Mouse (Mus musculus) MEL (cell line): ENCODE measurements around the gene Pmpcb. TPM values are rescaled to one million over a fixed set of nuclear protein-coding genes. Genes with fewer than 3 reads are reported as not detected.
"Not testable (repeated sequence)": the region's sequence is repeated elsewhere in the genome, so short reads cannot be mapped to it uniquely, and the experiment has no call there.

Experiments
- DNase-seq: peaks from one replicate; pipeline ENCODE4 v3.0.0; 2011; ENCODE audit warnings: low read depth, low spot score
- H3K27ac ChIP-seq: 2 replicates; pipeline ENCODE4 v1.5.1; 2012; ENCODE audit warnings: low read depth, mild to moderate bottlenecking, control low read depth, low read length, moderate library complexity; ENCODE audit not compliant: control insufficient read depth
- H3K27me3 ChIP-seq, 2 experiments: fragments of 150-350 bp in 1 of 2; sonication (generic) in 1 of 2; 2 replicates each; pipeline ENCODE4 v1.6.1; 2012; ENCODE audit warnings: low read length in 2 of 2, mild to moderate bottlenecking in 2 of 2, improper control_type of control experiment in 1 of 2, moderate library complexity in 1 of 2; ENCODE audit not compliant: insufficient read depth in 2 of 2, control insufficient read depth in 1 of 2
- H3K36me3 ChIP-seq, 2 experiments: 2 replicates each; pipeline ENCODE4 v1.6.1; 2012 to 2014; ENCODE audit warnings: low read length in 2 of 2, improper control_type of control experiment in 1 of 2, inconsistent platforms in 1 of 2, mild to moderate bottlenecking in 1 of 2; ENCODE audit not compliant: insufficient read depth in 2 of 2, control insufficient read depth in 1 of 2
- H3K4me1 ChIP-seq, 2 experiments: fragments of 150-350 bp in 1 of 2; sonication (generic) in 1 of 2; 2 replicates each; pipeline ENCODE4 v1.6.1; 2012; ENCODE audit warnings: low read length in 2 of 2, improper control_type of control experiment in 1 of 2, mild to moderate bottlenecking in 1 of 2; ENCODE audit not compliant: insufficient read depth in 2 of 2, control insufficient read depth in 1 of 2
- H3K4me3 ChIP-seq, 2 experiments: fragments of 150-350 bp in 1 of 2; sonication (generic) in 1 of 2; 2 replicates each; pipeline ENCODE4 v1.5.1; 2012; ENCODE audit warnings: low read depth in 2 of 2, low read length in 2 of 2, mild to moderate bottlenecking in 2 of 2, moderate library complexity in 2 of 2, control low read depth in 1 of 2, improper control_type of control experiment in 1 of 2; ENCODE audit not compliant: control insufficient read depth in 1 of 2, insufficient read depth in 1 of 2
- H3K79me2 ChIP-seq: 2 replicates; pipeline ENCODE4 v1.6.1; 2012; ENCODE audit warnings: mild to moderate bottlenecking, low read length, moderate library complexity; ENCODE audit not compliant: control insufficient read depth, poor library complexity, insufficient read depth
- H3K9ac ChIP-seq: 2 replicates; pipeline ENCODE4 v1.6.1; 2012; ENCODE audit warnings: low read depth, mild to moderate bottlenecking, control low read depth, low read length, moderate library complexity; ENCODE audit not compliant: control insufficient read depth, poor library complexity, severe bottlenecking
- H3K9me3 ChIP-seq: fragments of 150-350 bp; sonication (generic); replicated peaks from 2 replicates; pipeline ENCODE4 v1.6.1; 2012; ENCODE audit warnings: mild to moderate bottlenecking, low read length, improper control_type of control experiment, moderate library complexity; ENCODE audit not compliant: insufficient read depth
- EP300 ChIP-seq, 2 experiments: IDR thresholded peaks; 2 replicates each; pipeline ENCODE4 v1.6.1; 2011; ENCODE audit warnings: improper control_type of control experiment in 2 of 2, low read length in 2 of 2, low read depth in 1 of 2, mild to moderate bottlenecking in 1 of 2
- GATA1 ChIP-seq: IDR thresholded peaks from 2 replicates; pipeline ENCODE4 v1.6.1; 2011; ENCODE audit warnings: low read depth, low read length, improper control_type of control experiment
- HCFC1 ChIP-seq: IDR thresholded peaks from 2 replicates; pipeline ENCODE4 v1.6.1; 2012; ENCODE audit warnings: low read depth, mild to moderate bottlenecking, inconsistent platforms, low read length, improper control_type of control experiment, moderate library complexity
- KAT2A ChIP-seq: conservative IDR thresholded peaks from 2 replicates; pipeline ENCODE4 v1.6.1; 2012; ENCODE audit warnings: low read depth, low read length, improper control_type of control experiment, inconsistent platforms
- MYC ChIP-seq: IDR thresholded peaks from 2 replicates; pipeline ENCODE4 v1.6.1; 2011; ENCODE audit warnings: low read depth, mild to moderate bottlenecking, low read length, improper control_type of control experiment, moderate library complexity
- TCF12 ChIP-seq: IDR thresholded peaks from 2 replicates; pipeline ENCODE4 v1.6.1; 2014; ENCODE audit warnings: low read depth, mild to moderate bottlenecking, inconsistent platforms, low read length, improper control_type of control experiment, moderate library complexity
- USF2 ChIP-seq, 2 experiments: IDR thresholded peaks; 2 replicates each; pipeline ENCODE4 v1.6.1; 2011 to 2012; ENCODE audit warnings: improper control_type of control experiment in 2 of 2, low read length in 2 of 2, borderline replicate concordance in 1 of 2, inconsistent platforms in 1 of 2, low read depth in 1 of 2, mild to moderate bottlenecking in 1 of 2; ENCODE audit not compliant: insufficient read depth in 1 of 2
- ZC3H11A ChIP-seq: IDR thresholded peaks from 2 replicates; pipeline ENCODE4 v1.6.1; 2012; ENCODE audit warnings: low read depth, mild to moderate bottlenecking, inconsistent platforms, low read length, improper control_type of control experiment
- ZNF384 ChIP-seq: IDR thresholded peaks from 2 replicates; pipeline ENCODE4 v1.6.1; 2012; ENCODE audit warnings: low read depth, mild to moderate bottlenecking, inconsistent platforms, low read length, improper control_type of control experiment
- polyA plus RNA-seq, 2 experiments: library from polyadenylated mRNA; stranded (reverse) in 1 of 2; unstranded in 1 of 2; fragments of >175 nt in 1 of 2; fragments of >200 nt in 1 of 2; gene quantifications; 2 replicates each; pipeline versions ENCODE4 v1.2.1 to v1.2.4; 2012; ENCODE audit warnings: low replicate concordance in 2 of 2, low read depth in 1 of 2; ENCODE audit not compliant: insufficient read length in 2 of 2, insufficient read depth in 1 of 2, missing spikeins in 1 of 2
- total RNA-seq: library from RNA; depleted of rRNA; stranded (reverse); fragments of 300-350 nt; gene quantifications from 2 replicates; pipeline ENCODE4 v1.2.3, GENCODE M21; 2012

Pmpcb gene
- total and polyA plus RNA-seq, 3 experiments = 162 to 265 (median 172) TPM

- no peaks in the 10 kb centered on the region for H3K27me3 ChIP-seq
- H3K9me3 ChIP-seq = no peaks in the 10 kb centered on the region
- peaks cover 0 to 23% of the 10 kb centered on the region in 2 experiments; a peak in 2 of 4 replicates for H3K36me3 ChIP-seq
- peak; percentile 51 for DNase-seq
- H3K4me3 ChIP-seq = no peak overlapping the region; a peak in 1 of 4 replicates
- peaks cover 11 to 13% of the 10 kb centered on the region in 2 experiments; a peak in 3 of 4 replicates for H3K4me1 ChIP-seq
- H3K27ac ChIP-seq = peak overlapping the region; percentile 7; the same call in 1 of the 2 replicates
- peaks cover 3% of the 10 kb centered on the region; the same call in 1 of the 2 replicates for H3K79me2 ChIP-seq
- TF ChIP-seq EP300 (IDR thresholded peaks at IDR 0.05; ENCODE audit: low read depth in 1 of 2, low read length in 2 of 2) (peak; percentile 54; a peak in 3 of 4 replicates), GATA1 (peak; percentile 84), ZNF384 (peak; percentile 27; the same call in 1 of the 2 replicates), KAT2A (no peak)
- no peak overlapping the region for H3K9ac ChIP-seq
These were observed 33.2 kb upstream of the Pmpcb start for GRCm38 (mm10) chr5:21703708-21704107.

GRCm38 (mm10) chr5:21706546-21706945, 30.4 kb upstream of the Pmpcb start:
- H3K27ac ChIP-seq = no peak overlapping the region
- H3K9ac ChIP-seq = no peak overlapping the region
- peaks cover 0 to 20% of the 10 kb centered on the region in 2 experiments; a peak in 2 of 4 replicates for H3K36me3 ChIP-seq
- no peak overlapping the region for H3K4me3 ChIP-seq
- H3K79me2 ChIP-seq = peaks cover 2% of the 10 kb centered on the region; the same call in 1 of the 2 replicates
- TF ChIP-seq USF2 (IDR thresholded peaks at IDR 0.05; ENCODE audit: borderline replicate concordance in 1 of 2, insufficient read depth in 1 of 2, low read depth in 1 of 2, low read length in 2 of 2) (no peak), GATA1 (no peak), MYC (no peak), ZC3H11A (no peak), HCFC1 (no peak), TCF12 (no peak)
- TF ChIP-seq, all 39 proteins: peak for 0
- Histone ChIP-seq H3K9me3 (no peaks in the 10 kb centered on the region), H3K27me3 (no peaks in the 10 kb centered on the region), H3K4me1 (peaks cover 9 to 10% of the 10 kb centered on the region in 2 experiments)
- no peak for DNase-seq

- not testable (repeated sequence) for H3K27me3 ChIP-seq, DNase-seq, H3K9ac ChIP-seq, H3K79me2 ChIP-seq, H3K9me3 ChIP-seq, H3K27ac ChIP-seq, H3K4me3 ChIP-seq
- peaks cover 8 to 13% of the 10 kb centered on the region in 2 experiments for H3K4me1 ChIP-seq
- peaks cover 0 to 16% of the 10 kb centered on the region in 2 experiments; a peak in 2 of 4 replicates for H3K36me3 ChIP-seq
These were observed 28.9 kb upstream of the Pmpcb start for GRCm38 (mm10) chr5:21708011-21708410.
